Mouse (Mus musculus) CD8-positive naive resting alpha-beta T cell, adult 2 months (primary cell): ENCODE measurements around the gene Tmem232.
"Not testable (repeated sequence)": the region's sequence is repeated elsewhere in the genome, so short reads cannot be mapped to it uniquely, and the experiment has no call there.

ENCODE experiments used
- DNase-seq, 2 experiments: peaks; one replicate each; pipeline ENCODE4 v3.0.0; 2022; ENCODE audit warnings: low read depth in 2 of 2, low spot score in 2 of 2

Tmem232 gene

GRCm38 (mm10) chr17:65532381-65532780 is 8.2 kb downstream of the Tmem232 start:
- DNase-seq = not testable (repeated sequence)

DNA sequence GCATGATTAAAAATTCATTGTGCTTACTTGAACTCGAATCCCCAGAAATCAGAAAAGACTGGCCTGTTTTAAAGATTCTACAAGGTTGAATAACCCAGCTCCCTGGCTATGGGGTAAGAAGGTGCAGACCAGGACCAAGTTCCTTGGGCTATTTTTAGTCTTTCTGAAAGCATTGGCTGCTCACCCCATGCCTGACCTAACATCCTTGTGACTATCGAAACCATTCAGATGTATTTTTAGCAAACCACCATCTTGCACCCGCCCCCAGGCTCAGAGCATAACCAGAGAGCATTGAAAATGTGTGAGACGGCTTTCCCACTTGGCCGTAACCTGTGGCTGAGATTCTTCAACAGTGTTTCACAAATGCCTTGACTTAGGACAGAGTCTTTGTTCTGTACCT is 13.1 kb downstream of the Tmem232 start:
- DNase-seq = no peak

DNA sequence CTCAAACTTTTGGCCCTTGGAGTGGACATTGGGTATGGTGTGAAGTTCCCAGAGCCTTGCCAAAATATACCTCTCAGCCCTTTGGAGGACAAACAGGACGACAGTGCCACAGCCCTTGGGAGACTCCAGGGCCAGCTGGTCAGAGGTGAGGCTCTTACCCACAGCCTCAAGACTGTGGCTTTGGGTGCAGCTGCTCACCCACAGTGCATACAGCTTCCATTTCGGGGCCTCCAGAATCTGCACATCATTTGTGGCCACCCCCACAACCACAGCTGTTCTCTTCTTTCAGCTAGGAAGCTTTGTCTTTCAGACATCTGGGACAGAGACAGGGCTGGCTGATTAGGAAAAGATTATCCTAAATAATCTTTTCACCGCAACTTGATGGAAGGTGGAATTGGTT is 27.1 kb downstream of the Tmem232 start:
- no peak for DNase-seq

DNA sequence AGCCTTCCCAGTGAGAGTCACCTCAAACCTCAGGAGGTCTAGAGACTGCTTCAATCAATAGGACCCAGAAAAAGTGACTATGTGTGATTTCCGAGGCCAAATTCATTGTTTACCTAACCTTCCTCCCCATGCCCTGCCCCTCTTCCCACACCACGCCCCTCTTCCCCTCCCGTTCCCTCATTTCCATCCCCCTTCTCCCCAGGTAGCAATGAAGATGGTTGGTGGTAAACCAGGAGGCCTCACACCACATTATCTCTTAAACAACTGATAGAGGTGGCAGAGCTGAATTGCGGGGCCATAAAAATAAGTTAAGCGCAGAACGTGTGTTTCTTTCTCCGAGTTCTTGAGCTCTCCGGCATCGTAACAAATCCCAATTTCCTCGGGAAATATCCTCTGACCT is 55.9 kb downstream of the Tmem232 start:
- no peak for DNase-seq

DNA sequence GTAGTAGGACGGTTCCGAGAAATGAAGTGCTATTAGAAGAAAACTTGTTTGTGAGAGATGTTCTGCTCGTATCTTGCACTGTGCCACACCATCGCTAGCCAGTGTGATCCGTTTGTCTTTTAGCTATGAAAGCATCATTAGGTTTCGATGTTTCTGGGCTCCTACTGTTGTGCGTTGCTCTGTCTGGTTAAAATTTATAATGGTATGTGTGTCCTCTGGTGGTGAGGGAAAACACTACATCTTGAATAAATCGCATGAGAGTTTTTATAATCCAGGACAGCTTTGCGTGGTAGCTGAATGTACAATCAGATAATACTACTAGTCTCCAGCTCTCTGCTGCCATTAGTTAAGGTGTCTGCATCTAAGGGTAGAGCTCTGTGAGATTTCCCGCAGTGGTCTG is 63.8 kb downstream of the Tmem232 start:
- DNase-seq = no peak

GRCm38 (mm10) chr17:65450818-65451217 is 89.8 kb downstream of the Tmem232 start:
- DNase-seq = no peak

DNA sequence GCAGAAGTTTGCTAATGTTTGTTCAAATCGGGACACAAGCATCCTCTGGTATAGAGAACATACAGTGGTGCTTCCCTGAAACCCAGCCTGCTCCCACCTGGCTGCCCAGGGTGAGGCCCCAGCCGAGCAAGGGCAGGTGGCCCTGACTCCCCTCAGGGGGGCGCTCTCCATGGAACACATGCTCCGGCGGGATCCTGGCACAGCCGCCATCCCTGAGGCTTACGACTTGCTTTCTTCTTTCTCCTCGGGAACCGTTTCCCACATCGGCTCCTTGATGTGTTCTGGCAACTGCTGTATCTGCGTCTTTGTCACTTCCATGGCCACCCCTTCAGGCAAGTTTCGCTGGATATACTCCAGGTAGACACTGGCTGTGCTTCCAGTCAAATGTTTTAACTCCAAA is 102.7 kb downstream of the Tmem232 start:
- DNase-seq = not testable (repeated sequence)

DNA sequence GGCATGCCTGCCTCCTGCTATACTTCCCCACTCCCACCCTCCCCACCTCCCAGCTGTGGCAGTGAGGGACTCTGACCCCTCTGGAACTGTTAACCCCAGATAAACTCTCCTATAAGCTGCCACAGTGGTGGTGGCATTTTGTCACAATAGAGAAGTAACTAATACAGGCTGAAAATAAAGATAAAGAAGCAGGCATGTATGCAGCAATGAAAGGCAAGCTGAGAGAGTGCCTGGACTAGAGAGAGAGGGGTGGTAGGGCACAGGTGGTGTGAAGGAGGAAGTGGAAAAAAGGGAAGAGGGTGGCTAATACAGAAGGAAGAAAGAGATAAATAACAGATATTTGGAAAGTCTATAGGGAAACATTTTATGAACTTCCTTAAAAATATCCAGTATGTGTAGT is 121.5 kb downstream of the Tmem232 start:
- no peak for DNase-seq

DNA sequence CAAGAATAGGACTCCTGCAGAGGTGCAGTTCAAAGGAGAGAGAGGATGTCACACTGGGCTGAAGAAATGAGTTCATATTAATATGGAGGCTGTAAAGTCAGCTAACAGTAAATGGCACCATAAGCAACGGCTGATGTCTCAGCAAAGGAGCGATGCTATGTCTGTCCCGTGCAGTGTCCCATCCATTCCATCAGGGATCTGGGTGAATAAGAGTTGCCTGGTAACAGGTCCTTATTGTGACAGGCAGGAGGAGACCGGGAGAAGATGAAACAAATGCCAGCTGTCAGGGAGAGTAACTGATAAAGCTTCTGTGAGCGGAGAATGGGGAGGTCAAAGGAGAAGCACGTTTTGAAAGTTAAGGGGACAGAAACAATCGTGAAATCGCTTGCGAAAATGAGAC is 135.3 kb downstream of the Tmem232 start:
- no peak for DNase-seq

DNA sequence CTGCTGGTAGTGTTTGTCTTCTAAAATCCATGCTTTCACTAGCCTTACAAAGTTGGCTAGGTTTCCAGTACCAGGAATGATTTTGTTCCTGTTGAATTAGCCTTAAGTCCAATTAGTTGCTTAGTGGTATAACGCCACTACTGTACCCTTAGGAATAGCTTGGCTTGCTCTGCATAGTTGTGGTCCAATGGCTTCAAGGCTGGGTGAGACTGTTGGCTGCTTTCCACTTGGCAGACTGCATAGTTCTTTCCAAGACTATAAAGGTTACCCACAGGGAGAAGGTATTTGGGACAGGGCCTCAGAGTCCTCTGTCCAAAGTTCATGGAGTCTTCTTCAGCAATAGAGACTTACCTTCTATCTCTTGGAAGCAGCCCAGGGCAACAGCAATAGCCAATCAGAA is 139.7 kb downstream of the Tmem232 start:
- DNase-seq = no peak

GRCm38 (mm10) chr17:65384411-65384962 is 156.1 kb downstream of the Tmem232 start:
- DNase-seq = no peak

DNA sequence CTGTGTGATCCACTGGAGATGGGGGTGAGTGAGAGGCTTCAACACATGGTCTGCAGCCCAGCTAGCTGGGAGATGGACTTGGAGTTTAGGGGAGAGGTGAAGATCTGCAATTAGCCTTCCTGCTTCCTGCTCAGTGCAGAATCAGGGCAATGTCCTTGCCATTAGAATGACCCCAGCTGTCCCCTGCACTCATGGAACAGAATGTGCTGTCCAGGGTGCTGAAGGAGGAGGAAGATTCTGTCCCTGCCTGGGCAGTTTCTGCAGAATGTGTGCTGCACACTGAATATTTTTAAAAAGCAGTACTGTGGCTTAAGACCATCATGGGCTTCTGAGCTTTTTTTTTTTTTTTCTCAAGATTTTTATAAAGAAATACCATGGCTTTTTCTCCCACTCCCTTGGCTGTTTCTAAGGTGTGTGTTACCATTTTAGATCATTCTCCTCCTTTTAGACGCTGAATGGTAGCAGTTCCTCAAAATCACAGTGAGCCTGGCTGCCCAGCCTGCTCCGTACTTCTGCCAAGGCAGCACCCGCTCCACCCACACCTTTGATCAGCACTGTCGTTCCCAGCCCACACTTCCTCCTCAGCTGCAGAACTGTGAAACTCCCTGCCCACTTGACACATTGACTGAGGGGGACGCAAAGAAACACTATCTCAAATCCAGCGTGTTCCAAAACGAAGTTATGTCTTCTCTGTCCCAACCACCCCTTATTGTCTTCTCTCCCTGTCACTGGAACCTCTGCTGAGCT is 170.4 kb downstream of the Tmem232 start:
- DNase-seq = no peak

GRCm38 (mm10) chr17:65365535-65366254 is 174.9 kb downstream of the Tmem232 start:
- no peak for DNase-seq

- DNase-seq = no peak
Observed at GRCm38 (mm10) chr17:65351836-65352235, 188.7 kb downstream of the Tmem232 start.

DNA sequence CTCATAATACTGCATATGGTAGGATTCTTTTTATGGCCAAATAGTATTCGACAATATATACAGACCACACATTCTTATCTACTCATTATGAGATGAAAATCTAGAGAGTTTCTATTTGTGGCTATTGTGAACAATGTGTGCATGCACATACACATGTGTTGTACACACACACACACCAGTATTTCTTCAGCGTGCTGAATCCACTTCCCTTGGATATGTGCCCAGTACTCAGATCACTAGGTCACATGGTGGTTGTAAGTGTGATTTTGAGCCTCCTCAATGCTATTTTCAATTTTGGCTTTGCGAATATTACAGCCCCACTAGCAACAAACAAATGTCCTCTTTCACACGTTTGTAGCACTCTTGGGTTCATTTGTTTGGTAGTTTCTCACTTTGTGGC is 200.6 kb downstream of the Tmem232 start:
- DNase-seq = no peak

DNA sequence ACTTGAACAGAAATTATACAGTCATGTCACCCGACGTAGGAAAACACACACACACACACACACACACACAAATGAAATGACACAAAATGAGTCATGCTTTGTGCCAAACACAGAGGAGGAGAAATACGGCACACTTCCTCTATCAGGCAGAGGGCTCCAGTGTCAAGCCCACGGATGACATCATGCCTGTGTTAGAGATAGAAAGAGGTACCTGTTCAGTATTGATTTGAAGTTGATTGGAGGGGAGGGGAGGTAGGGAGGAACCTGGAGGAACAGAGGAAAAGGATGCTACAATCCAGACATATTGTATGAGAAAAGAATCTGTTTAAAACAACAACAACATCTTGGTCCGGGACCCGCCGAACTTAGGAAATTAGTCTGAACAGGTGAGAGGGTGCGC is 209.8 kb downstream of the Tmem232 start:
- DNase-seq = no peak

DNA sequence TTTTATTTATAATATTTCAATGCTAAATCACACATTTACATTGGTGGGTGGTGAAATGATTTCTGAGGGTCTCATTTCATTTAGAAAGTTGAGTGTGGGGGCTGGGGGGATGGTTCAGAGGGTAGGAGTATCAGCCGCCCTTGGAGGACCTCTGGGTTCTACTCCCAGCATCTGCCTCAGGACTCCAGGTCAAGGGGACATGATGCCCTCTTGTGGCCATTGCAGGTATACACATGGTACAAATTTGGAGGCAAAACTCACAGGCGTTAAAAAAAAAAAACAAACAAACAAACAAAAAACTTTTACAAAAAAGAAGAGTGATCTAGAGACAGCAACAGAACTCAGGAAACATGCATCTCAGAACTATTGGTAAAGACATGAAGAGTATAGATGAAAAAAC is 215.3 kb downstream of the Tmem232 start:
- DNase-seq = no peak

- no peak for DNase-seq
Observed at GRCm38 (mm10) chr17:65320623-65321022, 220.0 kb downstream of the Tmem232 start.

GRCm38 (mm10) chr17:65299946-65300345 is 240.6 kb downstream of the Tmem232 start:
- DNase-seq = no peak

GRCm38 (mm10) chr17:65297831-65298230 is 242.8 kb downstream of the Tmem232 start:
- no peak for DNase-seq

DNA sequence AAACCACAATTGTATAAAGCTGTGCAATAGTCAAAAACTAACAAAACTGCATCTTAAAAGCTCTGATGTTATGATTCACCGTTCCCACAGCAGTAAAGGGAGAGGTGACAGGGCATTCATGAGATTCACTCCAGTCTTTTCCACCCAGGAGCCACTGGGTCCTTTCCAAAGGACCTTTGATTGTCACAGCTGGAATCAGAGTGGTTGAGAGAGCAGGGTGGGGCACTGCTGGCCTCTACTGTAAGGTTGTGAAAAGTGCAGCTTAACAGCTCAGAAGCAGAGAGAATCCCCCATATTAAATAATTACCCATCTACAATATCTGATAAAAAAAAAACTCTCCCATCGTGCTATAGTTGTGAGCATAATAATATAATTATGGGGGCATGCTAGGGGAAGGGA is 288.4 kb downstream of the Tmem232 start:
- no peak for DNase-seq

GRCm38 (mm10) chr17:65250261-65250660 is 290.3 kb downstream of the Tmem232 start:
- DNase-seq = no peak
